Mouse (Mus musculus) CD4-positive, CD25-positive, alpha-beta regulatory T cell, adult 2 months (primary cell): ENCODE measurements around the gene Gmds.

ENCODE experiments used
- DNase-seq: peaks from one replicate; pipeline ENCODE4 v3.0.0-alpha.2; 2012; ENCODE audit warnings: low read depth, low spot score

The Gmds gene

DNA sequence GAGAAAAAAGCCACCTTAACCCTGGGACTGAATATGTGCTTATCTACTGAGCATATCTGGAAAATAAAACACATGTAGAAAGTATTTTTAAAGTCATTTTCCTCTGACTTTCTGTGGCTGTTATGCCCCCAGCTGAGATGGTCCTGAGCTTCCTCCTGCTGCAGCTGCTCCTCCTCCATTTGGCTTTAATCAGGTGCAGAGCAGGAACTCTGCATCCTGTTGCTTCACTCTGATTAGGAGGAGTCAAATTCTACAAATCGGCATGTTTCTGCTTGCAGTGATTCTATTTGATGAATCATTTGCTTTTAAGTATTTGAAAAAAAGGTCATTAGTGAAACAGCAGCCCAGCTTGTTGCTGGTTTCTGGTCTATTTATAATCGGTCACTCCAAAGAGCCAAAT, 177.0 kb downstream of the Gmds start:
- no peak for DNase-seq

DNA sequence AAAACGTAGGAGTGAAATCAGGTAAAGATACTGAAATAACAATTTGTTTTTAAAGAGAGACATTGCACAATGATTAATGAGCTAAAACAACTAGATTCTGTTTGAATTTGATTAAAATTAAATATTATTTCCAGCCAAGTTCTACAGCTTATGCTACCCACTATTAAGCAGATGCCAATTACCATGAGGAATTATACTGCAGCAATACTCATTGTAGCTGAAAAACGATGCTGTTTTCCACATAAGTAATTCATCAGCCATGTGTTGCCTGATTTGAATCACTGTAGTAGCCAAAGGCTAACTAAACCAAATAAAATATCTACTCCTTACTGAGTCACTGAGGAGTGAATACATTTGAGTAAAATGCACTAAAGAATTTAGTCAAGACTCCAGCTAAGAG, 180.3 kb downstream of the Gmds start:
- DNase-seq: no peak

DNA sequence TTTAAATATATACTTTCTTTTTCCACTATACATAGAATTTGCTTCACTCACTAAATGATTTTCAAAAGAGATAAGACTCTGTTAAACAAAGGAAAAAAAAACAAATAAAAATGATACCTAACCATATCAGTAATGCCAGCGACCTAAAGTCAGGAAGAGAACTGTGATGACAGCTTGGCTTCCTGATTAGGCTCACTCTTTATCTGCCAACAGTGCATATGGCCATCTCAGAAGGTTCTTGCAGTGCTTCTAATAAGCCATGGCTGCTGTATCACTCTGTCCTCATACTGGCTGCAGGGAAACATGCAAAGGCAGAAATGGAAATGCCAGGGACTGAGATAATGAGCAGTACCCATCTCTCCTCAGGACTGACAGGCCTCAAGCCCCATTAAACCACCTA, 192.6 kb downstream of the Gmds start:
- DNase-seq: no peak

DNA sequence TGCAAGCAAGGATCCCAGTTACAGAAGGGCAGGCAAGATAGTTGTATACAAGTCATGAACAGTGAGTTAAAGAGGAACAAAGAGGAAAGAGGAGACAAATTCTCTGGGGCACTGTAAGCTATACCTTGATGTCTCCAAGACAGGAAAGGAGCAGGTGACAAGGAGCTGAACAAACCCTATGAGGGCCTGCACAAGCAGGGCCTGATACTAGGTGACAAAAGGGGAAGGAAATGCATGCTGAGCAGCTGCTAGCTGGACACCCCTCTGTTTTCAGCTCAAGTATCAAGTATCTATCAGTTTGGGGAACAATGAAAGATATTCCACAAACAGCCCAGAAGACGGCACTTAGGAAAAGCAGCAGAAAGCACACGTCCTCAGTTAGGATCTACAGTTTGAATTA, 193.4 kb downstream of the Gmds start:
- no peak for DNase-seq

DNA sequence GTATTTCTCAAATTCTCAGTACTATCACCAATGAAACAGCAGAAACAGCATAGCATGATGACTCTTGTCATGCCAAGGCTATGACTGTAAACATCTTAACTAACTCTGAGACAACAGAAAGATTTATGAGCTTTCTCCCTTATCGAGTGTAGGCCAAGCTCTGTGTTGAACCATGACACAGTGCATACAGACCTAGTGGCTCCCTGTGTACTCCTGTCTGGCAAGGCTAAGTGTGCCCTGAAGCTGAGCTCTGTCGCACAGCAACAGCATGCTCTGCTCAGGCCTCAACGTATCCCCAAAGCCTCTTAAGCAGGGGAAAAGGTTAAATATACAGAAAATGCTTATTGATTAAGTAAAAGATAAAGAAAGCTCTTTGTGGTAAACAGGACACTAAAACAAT, 194.9 kb downstream of the Gmds start:
- DNase-seq: no peak

DNA sequence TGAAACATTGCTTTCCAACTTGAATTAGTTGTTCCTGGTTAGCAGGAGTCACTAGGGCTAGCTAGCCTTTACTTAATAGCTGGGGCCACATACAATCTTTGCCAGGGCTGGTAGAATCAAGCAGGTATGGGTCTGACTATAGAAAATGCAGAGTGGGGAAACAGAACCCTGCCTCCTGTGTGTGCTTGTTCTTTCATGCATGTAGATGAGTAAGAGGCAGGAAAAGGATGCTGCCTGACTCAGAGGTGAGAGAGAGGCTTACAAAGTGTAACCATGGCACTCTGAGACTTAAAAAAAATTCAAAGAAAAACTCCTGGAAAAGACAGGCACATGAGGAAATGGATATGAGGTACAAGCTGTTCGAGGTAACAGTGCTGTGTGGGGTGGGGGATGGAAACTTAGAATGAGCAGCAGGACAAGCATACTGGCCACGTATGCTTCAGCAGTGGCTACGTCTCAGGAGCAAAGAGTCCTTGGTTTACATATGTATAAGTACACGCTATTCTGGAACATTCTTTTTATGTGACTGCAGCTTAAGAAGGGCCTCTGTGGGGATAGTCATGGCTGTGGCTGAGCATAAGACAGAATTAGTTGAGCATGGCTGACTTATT, 203.8 kb downstream of the Gmds start:
- no peak for DNase-seq

DNA sequence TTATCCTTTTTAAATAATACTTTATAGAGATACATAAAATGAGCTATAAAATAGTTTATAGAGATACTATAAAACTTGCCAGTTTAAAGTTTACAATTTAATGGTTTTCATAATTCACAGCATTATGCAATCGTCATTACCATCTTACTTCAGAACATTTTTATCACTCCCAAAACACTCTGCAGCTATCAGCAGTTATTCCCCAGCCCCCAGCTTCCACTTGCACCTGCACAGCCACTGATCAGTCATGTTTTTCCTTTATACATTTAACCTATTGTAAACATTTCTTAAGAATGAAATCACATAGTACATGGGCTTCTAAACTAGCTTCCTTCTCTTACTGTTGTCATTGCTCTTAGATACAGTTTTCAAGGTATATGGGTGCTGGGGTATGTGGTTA, 208.6 kb downstream of the Gmds start:
- DNase-seq: no peak

DNA sequence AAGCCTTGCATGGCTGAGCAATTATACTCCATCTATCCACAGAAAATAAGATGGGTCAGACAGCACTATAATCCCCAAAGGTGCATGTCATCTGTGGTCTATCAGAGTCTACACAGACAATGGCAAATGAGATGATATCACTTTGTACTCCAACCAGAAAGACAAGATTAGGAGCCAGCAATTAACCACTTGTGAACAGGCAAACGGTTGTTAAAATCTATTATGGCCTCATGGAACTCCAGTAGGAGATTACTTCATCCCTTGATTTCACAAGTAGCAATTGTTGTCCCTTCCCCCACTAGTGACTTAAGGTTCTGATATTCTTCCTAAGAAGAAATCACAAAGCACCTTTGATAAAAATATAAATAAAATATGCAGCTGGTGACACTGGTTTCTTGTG, 220.2 kb downstream of the Gmds start:
- DNase-seq: no peak

DNA sequence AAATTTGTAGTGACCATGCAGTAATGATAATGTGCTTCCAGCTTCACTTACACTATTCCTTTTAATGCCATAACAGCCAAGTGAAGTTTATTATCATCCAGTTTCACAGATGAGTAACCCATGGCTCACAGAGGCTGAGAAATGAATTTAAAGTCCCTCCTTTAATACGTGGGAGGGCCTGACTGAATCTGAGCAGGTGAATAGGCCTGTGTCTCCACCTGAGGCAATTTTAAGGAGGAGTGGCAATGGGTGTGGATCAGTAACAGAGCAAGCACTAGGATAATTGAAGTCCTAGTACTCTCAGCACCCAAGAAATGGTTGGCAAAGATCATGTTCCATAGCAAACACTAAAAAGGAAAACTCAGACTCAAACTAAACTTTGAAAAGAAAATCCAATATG, 223.1 kb downstream of the Gmds start:
- DNase-seq: no peak

DNA sequence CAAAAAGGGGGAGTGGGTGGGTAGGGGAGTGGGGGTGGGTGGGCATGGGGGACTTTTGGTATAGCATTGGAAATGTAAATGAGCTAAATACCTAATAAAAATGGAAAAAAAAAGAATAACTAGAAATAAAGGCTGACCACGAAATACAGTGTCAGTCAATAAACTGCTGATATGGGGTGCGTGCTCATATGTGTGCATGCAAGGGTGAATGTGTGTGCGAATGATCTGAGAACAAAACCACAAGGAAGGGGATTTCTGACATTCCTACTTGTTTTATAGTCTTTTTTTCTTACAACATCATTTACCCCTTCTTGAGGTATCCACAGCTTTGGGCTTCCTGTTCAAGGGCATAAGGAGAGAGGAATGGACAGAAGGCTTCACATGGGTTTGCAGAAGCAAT, 224.7 kb downstream of the Gmds start:
- no peak for DNase-seq

DNA sequence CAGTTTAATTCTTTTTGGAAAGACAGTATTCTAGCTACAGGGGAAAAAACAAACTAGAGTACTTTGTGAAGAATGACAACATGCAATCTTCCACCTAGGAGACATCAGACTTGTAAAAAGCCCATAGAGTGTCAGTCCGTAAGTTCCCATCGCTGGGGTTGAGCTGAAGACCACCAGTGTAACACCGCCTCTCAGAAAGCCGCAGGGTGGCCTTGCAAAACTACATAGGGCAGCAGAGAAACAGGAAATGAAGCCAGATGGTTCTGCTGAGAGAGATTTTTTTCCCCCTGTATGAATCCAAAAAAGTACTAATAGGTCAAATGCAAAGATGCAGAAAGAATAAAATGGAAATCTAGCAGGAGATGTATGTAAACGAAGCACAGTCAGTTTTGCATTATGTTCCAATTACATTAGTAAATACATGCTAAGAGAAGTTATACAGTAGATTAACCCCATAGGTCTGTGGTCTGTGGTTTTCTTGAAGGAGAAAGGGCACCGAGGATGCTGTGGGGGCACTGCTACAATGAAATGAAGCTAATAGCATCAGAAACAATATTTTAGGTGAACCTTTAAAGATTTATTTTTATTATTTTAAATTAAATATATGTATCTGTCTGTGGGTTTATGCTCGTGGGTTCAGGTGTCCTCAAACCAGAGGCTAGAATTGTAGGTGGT, 250.1 kb downstream of the Gmds start:
- DNase-seq: no peak

DNA sequence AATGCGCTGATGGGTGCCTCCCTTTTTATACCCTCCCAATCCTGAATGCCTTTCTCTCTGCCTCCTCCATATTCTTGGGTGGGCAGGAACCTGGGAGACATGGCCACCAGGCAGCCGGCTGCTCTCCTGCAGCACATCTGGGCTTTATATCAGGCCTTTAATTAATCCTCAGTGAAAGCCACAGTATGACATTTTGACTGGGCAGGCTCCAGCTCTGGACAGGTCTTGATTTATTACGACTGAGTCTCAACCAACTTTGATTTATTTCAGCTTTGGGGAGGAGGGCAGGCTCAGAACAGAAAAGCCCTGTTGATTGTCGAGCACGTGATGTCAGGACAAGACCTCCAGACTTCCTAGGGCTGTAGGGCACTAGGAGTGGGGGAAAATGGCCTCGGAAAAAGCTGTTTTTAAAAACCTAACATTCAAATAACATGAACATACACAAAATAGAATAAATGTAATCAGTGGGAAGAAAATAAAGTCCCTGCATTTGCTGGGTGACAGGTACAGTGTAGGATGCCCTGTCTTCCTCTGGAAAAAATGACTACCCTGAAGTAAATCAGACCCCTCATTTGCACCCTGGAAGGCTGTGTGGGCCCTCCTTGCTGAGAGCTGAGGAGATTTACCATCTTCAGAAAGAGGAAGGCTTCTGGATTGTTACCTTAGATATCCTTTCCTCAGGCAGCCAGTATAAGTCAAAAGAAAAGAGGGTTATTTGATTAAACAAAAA, 257.9 kb downstream of the Gmds start:
- no peak for DNase-seq

DNA sequence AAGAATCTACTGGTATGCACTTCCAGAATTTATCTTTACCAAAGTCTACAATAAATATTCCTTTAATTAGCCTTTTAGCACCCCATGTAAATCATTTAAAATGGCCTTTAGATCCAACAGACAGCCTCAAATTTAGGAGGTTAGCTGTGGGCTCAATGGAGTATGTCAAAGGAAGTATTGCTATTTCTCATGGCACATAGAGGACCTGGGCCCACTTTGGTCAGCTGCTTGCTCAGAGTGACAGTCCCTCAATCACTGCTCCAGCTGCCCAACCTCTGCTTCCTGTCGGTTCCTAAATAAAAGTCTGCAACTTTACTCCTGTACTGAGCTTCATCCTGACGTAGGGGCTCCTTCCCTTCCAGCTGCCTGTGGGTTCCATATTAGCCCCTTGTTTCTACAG, 264.9 kb downstream of the Gmds start:
- DNase-seq: no peak

DNA sequence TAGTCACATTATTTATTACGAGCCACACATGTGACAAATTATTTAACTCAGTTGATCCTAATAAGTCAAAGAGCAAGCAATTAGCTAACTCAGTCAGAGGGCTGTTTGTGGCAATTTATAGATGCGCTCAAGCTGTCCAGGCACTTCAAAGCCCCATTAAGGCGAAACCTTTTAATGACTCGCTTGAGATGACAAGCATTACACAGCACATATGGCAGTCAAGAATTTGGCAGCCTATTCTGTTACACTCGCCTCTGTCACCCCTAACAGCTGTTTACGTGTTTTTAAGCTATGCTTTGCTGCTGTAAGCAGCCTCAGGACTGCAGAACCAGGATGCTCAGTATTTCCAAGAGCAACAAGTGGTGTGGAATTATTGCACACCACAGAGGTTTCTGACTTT, 283.2 kb downstream of the Gmds start:
- no peak for DNase-seq

DNA sequence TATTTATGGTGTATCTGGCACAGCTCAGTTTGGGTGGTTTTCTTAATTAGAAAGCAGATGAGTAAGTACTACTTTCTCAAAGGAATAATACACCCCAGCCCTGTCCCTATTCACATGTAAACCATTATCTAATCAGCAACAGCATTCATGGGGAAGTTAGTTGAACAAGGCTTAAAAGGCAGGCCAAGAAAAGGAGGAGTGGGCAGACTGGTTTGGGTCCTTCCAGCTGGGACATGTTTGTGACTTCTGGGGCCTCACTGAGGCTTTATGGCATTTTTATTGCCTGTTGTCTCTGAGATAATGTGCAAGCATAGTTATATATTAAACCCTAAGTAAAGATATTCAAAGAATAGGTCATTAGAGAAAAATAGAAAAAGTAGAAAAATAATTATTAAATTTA, 285.0 kb downstream of the Gmds start:
- no peak for DNase-seq

DNA sequence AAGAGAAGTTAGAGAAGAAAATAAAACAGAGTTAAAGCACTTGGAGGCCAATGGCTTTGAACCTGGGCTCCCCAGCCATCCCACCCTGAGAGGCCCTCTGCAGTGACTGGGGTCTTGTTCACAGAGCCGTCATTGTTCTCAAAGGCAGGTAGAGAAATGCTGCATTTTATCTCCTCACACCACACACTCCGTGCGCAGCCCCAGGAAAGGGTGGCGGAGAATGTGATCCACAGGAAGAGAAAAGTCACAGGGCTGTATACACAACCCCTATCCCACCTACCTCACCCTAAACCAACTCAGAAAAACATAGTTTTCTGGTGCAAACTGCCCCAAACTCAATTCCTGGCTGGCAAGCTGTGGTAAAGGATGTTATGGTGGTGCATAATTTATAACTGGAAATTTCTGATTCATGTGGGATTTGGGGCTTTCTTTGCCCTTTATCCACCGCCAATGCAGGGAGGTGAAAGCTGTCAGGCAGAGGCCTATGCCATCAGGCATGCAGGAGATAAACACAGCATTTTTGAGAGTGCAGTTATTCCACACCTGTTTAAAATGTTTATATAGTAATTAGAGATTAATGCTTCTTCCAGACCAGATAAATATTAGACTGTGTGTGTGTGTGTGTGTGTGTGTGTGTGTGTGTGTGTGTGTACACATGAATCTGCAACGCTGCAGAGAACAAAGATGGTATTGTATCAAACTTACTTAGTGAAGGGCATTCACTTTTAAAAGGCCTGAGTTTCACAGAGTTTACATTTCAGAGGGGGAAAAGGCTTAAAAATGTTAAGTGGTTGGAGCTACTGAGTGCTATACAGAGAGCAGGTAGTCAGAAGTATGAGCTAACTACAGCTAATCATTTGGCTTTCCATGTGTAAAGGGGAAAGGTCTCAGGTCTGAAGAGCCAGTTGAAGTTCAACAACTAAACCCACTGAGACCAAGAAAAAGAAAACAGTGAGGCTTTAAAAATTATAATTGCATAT, 290.3 kb downstream of the Gmds start:
- DNase-seq: no peak

DNA sequence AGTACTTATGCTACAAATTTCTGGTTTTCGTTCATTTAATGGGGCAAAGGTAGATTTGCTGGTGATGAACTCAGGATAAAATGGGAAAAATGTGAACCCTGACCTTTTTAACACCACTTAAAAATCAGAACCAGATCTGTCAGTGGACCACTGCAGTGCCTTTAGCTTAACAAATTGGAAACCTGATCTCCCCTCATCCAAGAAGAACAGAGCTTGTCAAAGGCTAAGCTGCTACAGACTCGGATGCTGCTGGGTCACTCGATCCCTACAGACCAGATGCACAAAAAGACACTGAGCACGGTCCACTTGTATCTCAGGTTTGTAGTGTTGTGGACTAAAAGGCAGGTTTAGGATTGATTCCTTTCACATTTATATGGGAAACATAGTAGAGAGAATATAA, 291.6 kb downstream of the Gmds start:
- DNase-seq: no peak

DNA sequence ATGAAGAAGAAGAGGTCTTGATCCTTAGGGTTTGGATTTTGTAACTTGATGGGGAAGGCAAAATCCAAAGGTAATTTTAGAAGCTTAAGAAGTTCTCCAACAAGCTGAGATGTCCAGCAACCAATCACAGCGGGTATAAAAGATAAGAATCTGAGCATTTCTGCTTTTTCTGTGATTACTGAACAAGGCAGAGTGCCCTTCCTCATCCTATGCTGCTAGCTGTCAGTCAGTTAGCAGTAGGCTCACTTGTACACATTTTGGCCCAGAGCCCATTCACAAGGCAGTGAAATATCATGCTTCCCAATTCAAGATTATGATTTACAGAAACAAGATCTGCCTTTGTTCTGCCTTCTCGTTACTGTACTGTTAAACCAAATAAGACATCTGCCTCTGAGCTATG, 295.8 kb downstream of the Gmds start:
- no peak for DNase-seq

DNA sequence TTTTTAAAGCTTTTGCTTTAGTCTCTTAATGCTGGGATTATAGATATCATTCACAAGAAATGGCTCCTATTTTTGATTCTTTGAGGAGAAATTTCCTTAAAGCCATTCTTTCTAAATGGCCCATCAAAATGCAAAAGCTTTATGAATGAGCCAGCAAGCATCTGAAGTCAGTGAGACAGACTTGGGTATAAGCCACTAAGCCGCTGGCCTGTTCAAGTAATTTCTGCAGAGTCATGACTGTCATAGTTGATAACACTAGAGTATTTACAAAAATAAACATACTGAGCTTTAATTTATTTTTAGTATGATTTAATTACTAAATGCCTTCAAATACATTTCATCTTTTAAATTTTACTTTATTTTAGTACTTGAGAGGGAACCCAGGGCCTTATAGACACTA, 297.7 kb downstream of the Gmds start:
- no peak for DNase-seq

DNA sequence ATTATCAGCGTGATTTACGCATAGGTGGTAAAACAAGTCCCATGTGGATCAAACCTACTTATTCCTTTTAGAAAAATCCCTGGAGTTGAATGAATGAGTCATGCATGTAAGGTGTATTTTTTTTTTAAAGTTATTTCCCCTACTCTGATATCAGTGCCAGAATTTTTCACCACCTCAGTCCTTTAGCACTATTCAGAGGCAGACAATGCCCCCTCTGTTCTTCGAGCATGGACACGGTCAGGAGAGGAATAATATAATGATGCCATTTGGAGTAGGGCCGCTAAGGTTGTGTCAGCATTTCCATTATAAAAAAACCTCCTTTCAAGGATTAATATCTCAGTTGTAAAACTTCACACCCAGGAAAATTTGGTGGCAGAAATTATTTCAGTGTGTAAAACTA, 301.6 kb downstream of the Gmds start:
- DNase-seq: no peak

DNA sequence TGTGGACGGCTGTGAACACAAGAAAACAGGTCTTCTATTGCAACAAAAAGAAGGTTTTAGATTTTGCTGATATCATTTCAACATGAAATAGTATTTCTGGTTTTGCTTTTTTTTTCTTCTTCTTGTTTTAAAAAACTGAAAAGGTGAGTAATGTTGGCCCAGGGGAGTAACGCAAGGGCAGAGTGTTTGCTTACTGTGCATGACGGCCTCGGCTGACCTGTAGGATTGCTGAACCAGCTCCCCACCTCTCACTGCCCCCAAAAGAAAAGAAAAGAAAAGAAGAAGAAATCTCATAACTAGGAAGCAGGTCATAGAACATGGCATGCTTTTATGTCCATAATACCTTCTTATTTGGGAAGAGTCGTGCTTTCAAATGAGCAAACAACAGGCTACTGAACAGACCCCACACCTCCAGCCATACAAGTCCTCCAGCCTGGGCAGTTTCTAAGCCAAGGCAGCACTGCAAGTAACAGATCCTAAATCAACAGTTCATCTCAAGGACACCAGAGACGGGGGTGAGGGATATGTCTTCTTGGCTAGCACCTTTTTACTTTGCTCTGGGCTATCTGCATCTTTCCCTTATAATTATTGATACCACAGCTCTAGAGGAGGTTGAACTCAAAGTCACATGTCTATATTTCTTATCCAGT, 303.6 kb downstream of the Gmds start:
- no peak for DNase-seq

DNA sequence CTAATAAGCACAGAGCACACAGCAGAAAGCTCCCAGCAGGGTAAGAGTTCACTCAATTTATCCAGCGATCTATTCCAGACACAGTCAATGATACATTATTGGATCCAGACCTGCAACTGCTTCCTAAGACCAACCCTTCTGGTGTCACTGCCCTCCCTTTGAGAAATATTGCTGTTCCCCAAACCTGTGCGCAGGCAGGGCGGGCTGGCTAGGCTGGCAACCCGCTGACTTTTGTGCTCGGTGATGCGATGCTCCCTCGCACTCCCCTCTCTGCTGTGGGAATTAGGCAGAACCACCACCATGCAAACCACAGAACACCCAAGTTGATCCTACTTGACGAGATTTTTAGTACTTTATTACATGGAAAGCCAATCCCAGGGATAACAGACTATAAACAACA, 304.4 kb downstream of the Gmds start:
- no peak for DNase-seq
